Mouse (Mus musculus): ENCODE results near the gene Cln3.
A peak's percentile ranks its signal among the peaks of the same experiment; 100 is the strongest.

The Cln3 gene

DNA sequence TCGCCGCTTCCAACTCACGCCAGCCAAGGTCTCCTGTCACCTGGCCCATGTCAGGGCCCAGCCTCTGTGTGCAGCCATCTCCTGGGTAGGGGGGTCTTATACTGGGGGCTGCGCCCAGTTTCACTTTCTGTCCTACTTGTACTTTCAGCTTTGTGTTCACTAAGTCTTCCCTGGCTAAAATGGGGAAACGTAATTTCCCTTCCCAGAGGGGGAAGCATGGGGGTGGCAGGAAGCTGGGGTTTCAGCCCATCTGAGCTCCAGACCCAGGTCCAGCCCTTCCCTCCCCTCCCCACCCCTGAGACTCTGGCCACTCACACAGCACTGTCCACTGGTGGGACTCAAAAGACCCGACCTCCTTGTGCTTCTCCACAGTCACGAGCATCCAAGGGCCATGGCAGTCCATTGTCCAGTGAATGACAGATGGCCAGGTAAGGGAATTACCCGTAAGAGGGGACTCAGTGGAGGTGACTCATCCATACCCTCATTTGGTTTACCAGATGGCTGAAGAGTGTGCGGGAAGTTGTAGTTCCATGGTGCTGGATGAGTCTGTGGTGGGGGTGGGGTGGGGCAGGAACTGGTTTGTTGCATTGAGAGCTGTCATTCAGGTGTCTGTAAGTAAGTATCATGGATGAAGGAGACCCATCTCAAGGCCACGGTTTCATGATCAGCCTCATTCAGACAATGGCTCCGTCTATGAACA lies 9.4 kb upstream of the Cln3 start, which contains the start of gene Il27:
TSS of gene Il27 (minus strand) at position 80 of the 700 bp plus-strand sequence.
- no peak for DNase-seq

DNA sequence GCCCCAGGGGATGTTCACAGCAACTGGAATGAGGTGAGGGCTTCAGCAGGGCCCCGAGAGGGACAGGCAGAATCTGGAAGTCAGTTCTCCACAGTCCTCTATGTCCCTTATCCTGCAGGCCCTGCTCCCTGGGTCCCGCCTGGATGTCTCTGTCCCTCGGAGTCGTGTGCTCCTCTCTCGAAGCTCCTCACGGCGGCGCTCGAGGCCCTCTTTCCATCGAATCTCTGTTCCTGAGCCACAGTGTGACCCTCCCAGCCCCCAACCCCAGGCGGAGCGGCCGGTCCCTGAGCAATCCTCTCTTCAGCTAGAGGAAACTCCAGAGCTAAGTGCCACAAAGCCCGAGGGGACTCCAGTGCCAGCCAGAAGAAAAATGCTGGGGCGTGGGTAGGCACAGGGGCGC lies 2.2 kb upstream of the Cln3 start:
- peak; percentile 79 to 80 for DNase-seq

DNA sequence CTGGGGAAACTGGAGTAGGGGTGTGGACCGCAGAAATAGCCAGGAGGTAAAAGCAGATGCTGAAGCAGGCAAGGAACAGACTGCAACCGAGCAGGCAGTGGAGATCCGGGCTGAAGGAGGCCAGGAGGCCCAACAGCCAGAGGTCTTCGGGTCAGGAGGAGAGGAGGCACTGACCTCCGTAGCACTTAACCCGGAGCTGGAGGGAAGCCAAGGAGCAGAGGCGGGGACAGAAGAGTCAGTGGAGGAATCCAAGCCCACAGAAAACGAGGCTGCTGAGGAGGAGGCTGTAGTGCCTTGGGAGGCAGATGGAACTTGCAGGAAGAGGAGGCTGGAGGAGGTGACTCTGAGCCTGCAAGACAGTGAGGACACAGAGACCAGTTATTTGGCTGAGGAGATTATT lies 1.2 kb upstream of the Cln3 start:
- DNase-seq: no peak

- DNase-seq: no peak
Measured at GRCm38 (mm10) chr7:126584506-126584977, 1.1 kb downstream of the Cln3 start, which contains the start of gene Apobr. Apobr (plus strand) TSS chr7:126584942.

DNA sequence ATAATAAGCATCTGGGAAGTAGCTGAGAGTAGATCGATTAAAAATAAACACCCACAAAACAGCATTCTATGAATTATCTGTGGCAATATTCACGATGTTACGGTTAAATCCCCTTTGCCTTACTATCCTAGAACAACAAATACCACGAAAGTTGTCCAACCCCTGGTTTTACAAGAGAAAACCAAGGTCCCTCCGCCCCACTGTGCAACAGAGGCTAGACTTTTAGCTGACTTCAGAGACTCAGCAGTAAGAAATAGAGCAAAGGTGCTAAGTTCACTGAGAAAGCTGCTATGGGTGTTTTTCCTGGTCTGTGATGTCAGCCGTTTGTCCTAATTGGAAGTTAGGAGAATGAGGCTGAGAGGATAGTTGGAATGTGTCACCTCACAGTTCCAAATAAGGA lies 1.9 kb downstream of the Cln3 start:
- peak in 1 of 2 experiments; percentile 40 for DNase-seq

DNA sequence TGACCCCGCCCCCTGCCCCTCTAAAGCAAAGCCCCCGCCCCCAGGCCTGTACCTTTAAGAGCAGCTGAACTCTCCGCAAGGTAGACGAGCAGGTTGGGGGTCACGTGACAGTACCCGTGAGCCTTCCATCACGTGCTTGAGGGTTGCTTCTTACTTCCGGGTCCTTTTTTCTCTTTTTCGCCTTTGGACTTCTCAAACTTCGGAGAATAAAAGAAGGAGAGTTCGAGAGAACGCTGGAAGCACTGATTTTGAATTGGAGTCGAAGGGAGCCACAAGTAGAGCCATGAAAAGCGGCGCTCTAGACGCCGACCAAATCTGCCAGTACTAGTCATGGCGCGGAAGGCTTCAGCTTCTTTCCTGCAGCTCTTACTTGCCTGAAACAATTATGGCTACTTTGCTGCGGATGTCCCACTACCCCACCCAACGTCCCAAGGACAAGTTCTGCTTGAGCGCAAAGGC lies 2.3 kb downstream of the Cln3 start:
- DNase-seq: peak; percentile 94 to 96

DNA sequence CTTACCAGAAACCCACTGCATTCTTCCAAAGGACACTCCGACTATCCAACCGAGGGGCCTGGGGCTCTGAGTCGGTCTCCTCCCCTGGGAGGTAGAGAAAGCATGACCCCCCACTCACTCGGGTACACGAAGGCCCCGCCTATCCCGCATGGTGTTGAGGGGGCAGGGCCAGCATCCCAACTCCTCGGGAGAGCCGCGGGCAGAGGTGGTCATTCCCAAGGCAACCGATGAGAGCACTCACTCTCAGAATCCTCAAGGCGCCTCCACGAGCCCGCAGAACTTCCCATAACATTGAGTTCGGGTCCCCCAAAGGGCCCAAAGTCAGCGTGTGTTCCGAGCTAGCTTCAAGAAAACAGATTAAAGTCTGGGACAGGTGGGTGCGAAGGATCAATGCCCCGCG lies 2.9 kb downstream of the Cln3 start:
- peak; percentile 52 to 55 for DNase-seq

GRCm38 (mm10) chr7:126581661-126582060 lies 4.0 kb downstream of the Cln3 start:
- no peak for DNase-seq

DNA sequence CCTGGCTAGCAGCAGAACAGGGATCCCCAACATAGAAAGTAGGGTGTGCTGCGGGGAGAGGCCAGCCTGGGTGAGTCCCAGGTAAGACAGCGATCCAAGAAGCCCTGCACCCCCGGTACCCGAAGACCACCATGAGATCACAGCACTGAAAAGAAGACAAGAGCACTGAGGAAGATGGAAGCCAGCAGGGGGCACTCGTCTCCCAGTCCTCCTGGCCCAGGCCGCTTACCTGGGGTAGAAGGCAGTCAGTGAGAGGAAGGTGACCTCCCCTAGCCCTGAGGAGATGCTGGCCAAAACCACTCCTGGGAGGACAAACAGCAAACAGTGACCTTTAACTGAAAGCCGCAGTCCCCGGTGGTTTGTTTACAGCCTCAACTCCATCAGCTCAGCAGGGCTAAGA lies 6.4 kb downstream of the Cln3 start:
- DNase-seq: peak; percentile 60 to 67

DNA sequence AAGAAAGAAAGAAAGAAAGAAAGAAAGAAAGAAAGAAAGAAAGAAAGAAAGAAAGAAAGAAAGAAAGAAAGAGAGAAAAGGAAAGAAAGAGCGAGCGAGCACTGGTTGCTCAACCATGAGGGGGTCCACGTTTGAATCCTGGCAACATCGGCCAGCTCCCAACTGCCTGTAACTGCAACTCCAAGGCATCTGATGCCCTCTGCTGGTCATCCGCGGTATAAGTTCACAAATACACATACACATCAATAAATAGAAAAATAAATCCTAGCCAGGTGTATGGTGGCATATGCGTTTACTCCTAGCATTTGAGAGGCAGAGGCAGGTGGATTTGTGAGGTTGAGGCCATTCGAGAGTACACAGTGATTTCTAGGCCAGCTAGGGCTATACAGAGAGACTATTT lies 8.7 kb downstream of the Cln3 start:
- DNase-seq: peak; percentile 69 to 73

DNA sequence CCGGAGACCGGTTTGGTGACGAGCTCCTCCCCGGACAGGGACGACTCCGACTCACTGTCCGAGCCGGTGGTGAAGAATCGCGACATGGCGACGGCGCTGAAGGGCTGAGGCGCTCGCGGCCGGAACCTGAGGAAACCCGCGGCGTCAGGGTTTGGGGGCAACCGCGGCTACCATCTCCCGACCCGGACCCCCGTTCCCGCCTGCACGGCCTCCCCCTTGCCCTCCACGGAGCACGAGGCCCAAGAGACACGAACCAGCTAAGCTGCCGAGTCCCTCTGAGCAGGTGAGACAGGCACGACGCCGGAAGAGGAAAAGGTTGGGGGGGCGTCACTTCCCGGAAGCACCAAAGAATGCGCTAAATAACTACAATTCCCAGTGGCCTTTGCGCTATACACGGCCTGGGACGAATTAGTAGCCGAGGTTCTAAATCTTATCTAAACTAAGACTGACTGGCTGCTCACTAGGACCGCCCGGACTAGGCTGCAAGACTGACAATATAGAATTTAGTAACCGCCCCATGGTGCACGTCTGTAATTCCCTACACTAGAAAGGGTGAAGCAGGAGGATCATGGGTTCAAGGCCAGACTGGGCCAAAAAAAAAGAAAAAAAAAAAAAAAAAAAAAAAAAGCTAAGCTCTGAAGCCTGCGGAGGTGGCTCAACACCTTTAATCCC lies 19.4 kb downstream of the Cln3 start, which contains the start of gene Eif3c:
TSS of gene Eif3c (minus strand) at position 318 of the 672 bp plus-strand sequence.
- peak; percentile 88 to 90 for DNase-seq

- DNase-seq: no peak
Measured at GRCm38 (mm10) chr7:126565693-126566092, 19.9 kb downstream of the Cln3 start.

GRCm38 (mm10) chr7:126556635-126557034 lies 29.0 kb downstream of the Cln3 start:
- DNase-seq: no peak

- peak in 1 of 2 experiments; percentile 20 for DNase-seq
Measured at GRCm38 (mm10) chr7:126554796-126555195, 30.8 kb downstream of the Cln3 start.

GRCm38 (mm10) chr7:126545631-126546030 lies 40.0 kb downstream of the Cln3 start:
- DNase-seq: no peak

DNA sequence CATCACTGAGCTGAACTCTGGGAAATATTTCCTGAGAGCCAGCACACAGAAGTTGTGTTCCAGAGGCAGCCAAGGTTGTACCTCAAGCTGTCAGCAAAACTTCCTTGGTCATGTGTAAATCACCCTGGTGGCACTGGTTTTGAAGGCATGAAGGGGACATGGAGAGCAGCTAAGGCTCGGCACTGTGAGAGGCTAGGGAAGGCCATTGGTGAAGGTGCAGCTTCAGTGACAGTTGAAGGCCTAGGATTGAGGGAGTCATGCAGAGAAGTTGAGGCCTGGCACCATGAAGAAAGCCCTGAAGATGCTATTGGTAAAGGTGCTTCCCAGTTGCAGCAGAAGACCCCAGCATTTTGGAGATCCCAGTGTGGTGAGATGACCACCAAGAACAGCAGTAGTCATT lies 44.0 kb downstream of the Cln3 start:
- DNase-seq: no peak

- peak; percentile 21 to 44 for DNase-seq
Measured at GRCm38 (mm10) chr7:126537820-126538585, 47.6 kb downstream of the Cln3 start.

DNA sequence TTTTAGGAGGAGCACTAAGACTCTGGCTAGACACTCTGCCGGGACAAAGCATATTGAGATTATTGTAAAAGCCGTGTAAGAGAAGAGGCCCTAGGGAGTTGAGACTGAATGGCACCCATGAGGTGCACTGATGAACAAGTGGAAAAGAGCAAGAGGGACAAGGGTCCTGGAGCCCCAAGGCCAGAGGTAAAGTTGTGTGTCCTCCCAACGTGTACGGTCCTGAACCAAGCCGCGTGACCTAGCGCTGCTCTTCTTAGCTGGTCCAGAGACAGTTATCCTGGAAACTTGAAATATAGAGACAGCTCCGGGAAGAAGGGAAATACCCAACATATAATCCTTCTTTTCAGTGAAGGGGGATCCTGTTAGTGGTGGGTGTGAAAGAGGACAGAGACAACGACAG lies 49.2 kb downstream of the Cln3 start:
- DNase-seq: no peak

- peak; percentile 15 to 35 for DNase-seq
Measured at GRCm38 (mm10) chr7:126535766-126536165, 49.9 kb downstream of the Cln3 start.

DNA sequence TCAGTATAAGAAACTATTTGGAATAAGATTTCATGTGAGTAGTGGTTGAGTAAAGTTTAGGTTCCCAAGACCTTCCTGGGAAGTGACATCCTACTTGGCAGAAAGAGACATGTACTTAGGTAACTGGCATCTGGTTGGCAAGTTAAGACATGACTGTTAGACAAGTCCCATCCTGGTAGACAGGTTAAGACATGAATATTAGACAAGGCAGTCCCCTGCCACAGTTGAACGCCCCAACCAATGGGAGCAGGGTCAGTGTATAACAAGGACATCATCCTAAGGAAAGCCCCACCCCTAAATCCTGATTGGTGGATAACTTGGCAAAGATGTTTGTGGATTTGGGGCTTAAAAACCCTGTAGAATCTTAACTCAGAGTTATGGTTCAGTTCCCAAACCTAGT lies 52.2 kb downstream of the Cln3 start:
- DNase-seq: no peak

- DNase-seq: peak; percentile 59 to 73
Measured at GRCm38 (mm10) chr7:126528166-126528577, 57.4 kb downstream of the Cln3 start.

DNA sequence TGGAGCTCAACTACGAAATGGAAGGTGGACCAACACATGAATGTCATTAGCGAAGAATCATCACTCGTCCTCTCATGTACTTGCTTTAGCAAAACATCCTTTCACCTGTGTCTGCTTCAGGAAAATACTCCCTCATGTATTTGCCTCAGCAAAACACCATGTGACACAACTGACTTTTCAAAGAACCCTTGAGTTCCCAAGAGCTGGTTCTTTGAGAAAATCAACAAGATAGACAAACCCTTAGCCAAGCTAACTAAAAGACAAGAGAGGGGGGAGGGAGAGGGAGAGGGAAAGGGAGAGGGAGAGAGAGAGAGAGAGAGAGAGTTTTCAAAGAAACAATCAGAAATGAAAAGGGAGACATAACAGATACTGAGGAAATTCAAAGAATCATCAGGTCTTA lies 62.3 kb downstream of the Cln3 start:
- no peak for DNase-seq

All from cerebellum, postnatal 10 days (tissue).